Mouse (Mus musculus): ENCODE results near the gene Rpl10a. TPM values are rescaled to one million over a fixed set of nuclear protein-coding genes. Genes with fewer than 3 reads are reported as not detected.
"Not testable (repeated sequence)": the region's sequence is repeated elsewhere in the genome, so short reads cannot be mapped to it uniquely, and the experiment has no call there.

The Rpl10a gene
- polyA plus RNA-seq, 1 experiment = 196 TPM

GRCm38 (mm10) chr17:28316476-28316875 lies 11.8 kb upstream of the Rpl10a start:
- peaks cover 3% of the 10 kb centered on the region; the same call in 1 of the 2 replicates for H3K4me1 ChIP-seq (ENCODE audit: control insufficient read depth, insufficient read depth, insufficient read length, low read length)
- H3K27ac ChIP-seq (replicated peaks; ENCODE audit: low read depth, low read length) = no peak overlapping the region
- H3K4me3 ChIP-seq (ENCODE audit: insufficient read depth, low read depth, low read length) = no peak overlapping the region

GRCm38 (mm10) chr17:28317091-28317490 lies 11.2 kb upstream of the Rpl10a start:
- Histone ChIP-seq H3K4me3 (ENCODE audit: insufficient read depth, low read depth, low read length) (no peak overlapping the region), H3K27ac (replicated peaks; ENCODE audit: low read depth, low read length) (no peak overlapping the region), H3K4me1 (ENCODE audit: control insufficient read depth, insufficient read depth, insufficient read length, low read length) (peaks cover 3% of the 10 kb centered on the region; the same call in 1 of the 2 replicates)

- Histone ChIP-seq H3K4me1 (ENCODE audit: control insufficient read depth, insufficient read depth, insufficient read length, low read length) (peaks cover 3% of the 10 kb centered on the region; the same call in 1 of the 2 replicates), H3K4me3 (ENCODE audit: insufficient read depth, low read depth, low read length) (no peak overlapping the region), H3K27ac (replicated peaks; ENCODE audit: low read depth, low read length) (no peak overlapping the region)
These were observed 10.5 kb upstream of the Rpl10a start for GRCm38 (mm10) chr17:28317725-28318124.

GRCm38 (mm10) chr17:28321700-28322099 lies 6.6 kb upstream of the Rpl10a start:
- no peak overlapping the region for H3K27ac ChIP-seq (replicated peaks; ENCODE audit: low read depth, low read length)
- no peaks in the 10 kb centered on the region for H3K4me1 ChIP-seq (ENCODE audit: control insufficient read depth, insufficient read depth, insufficient read length, low read length)
- no peak overlapping the region for H3K4me3 ChIP-seq (ENCODE audit: insufficient read depth, low read depth, low read length)

- Histone ChIP-seq H3K4me3 (ENCODE audit: insufficient read depth, low read depth, low read length) (no peak overlapping the region), H3K4me1 (ENCODE audit: control insufficient read depth, insufficient read depth, insufficient read length, low read length) (no peaks in the 10 kb centered on the region), H3K27ac (replicated peaks; ENCODE audit: low read depth, low read length) (no peak overlapping the region)
These were observed 4.5 kb upstream of the Rpl10a start for GRCm38 (mm10) chr17:28323786-28324185.

- H3K4me3 ChIP-seq (ENCODE audit: insufficient read depth, low read depth, low read length); H3K4me1 ChIP-seq (ENCODE audit: control insufficient read depth, insufficient read depth, insufficient read length, low read length); H3K27ac ChIP-seq (replicated peaks; ENCODE audit: low read depth, low read length): not testable (repeated sequence)
These were observed 3.9 kb upstream of the Rpl10a start for GRCm38 (mm10) chr17:28324416-28324815.

- Histone ChIP-seq H3K4me3 (ENCODE audit: insufficient read depth, low read depth, low read length) (no peak overlapping the region), H3K4me1 (ENCODE audit: control insufficient read depth, insufficient read depth, insufficient read length, low read length) (no peaks in the 10 kb centered on the region), H3K27ac (replicated peaks; ENCODE audit: low read depth, low read length) (no peak overlapping the region)
These were observed 2.5 kb upstream of the Rpl10a start for GRCm38 (mm10) chr17:28325751-28326150.

- Histone ChIP-seq H3K4me1 (ENCODE audit: control insufficient read depth, insufficient read depth, insufficient read length, low read length) (no peaks in the 10 kb centered on the region), H3K27ac (replicated peaks; ENCODE audit: low read depth, low read length) (no peak overlapping the region), H3K4me3 (ENCODE audit: insufficient read depth, low read depth, low read length) (no peak overlapping the region)
These were observed 1.3 kb upstream of the Rpl10a start for GRCm38 (mm10) chr17:28326951-28327350.

- peak overlapping the region; percentile 49 for H3K27ac ChIP-seq (replicated peaks; ENCODE audit: low read depth, low read length)
- no peaks in the 10 kb centered on the region for H3K4me1 ChIP-seq (ENCODE audit: control insufficient read depth, insufficient read depth, insufficient read length, low read length)
- peak overlapping the region; percentile 51 for H3K4me3 ChIP-seq (ENCODE audit: insufficient read depth, low read depth, low read length)
These were observed 472 bp upstream of the Rpl10a start for GRCm38 (mm10) chr17:28327673-28328325.

- H3K4me3 ChIP-seq (ENCODE audit: insufficient read depth, low read depth, low read length) = peak overlapping the region; percentile 71
- H3K27ac ChIP-seq (replicated peaks; ENCODE audit: low read depth, low read length) = peak overlapping the region; percentile 36
- no peaks in the 10 kb centered on the region for H3K4me1 ChIP-seq (ENCODE audit: control insufficient read depth, insufficient read depth, insufficient read length, low read length)
These were observed 675 bp downstream of the Rpl10a start for GRCm38 (mm10) chr17:28328946-28329345.

- no peaks in the 10 kb centered on the region for H3K4me1 ChIP-seq (ENCODE audit: control insufficient read depth, insufficient read depth, insufficient read length, low read length)
- H3K4me3 ChIP-seq (ENCODE audit: insufficient read depth, low read depth, low read length) = peak overlapping the region; percentile 71
- H3K27ac ChIP-seq (replicated peaks; ENCODE audit: low read depth, low read length) = no peak overlapping the region
These were observed 1.4 kb downstream of the Rpl10a start for GRCm38 (mm10) chr17:28329503-28330231.

- Histone ChIP-seq H3K4me3 (ENCODE audit: insufficient read depth, low read depth, low read length) (peak overlapping the region; percentile 71; the same call in 1 of the 2 replicates), H3K4me1 (ENCODE audit: control insufficient read depth, insufficient read depth, insufficient read length, low read length) (no peaks in the 10 kb centered on the region), H3K27ac (replicated peaks; ENCODE audit: low read depth, low read length) (no peak overlapping the region)
These were observed 1.9 kb downstream of the Rpl10a start for GRCm38 (mm10) chr17:28330232-28330546.

GRCm38 (mm10) chr17:28330590-28330989 lies 2.3 kb downstream of the Rpl10a start:
- H3K27ac ChIP-seq (replicated peaks; ENCODE audit: low read depth, low read length); H3K4me1 ChIP-seq (ENCODE audit: control insufficient read depth, insufficient read depth, insufficient read length, low read length): not testable (repeated sequence)

GRCm38 (mm10) chr17:28331241-28332112 lies 3.2 kb downstream of the Rpl10a start:
- Histone ChIP-seq H3K4me3 (ENCODE audit: insufficient read depth, low read depth, low read length) (no peak overlapping the region), H3K27ac (replicated peaks; ENCODE audit: low read depth, low read length) (no peak overlapping the region), H3K4me1 (ENCODE audit: control insufficient read depth, insufficient read depth, insufficient read length, low read length) (no peaks in the 10 kb centered on the region)

More at GRCm38 (mm10) chr17:28330590-28330989, 2.3 kb downstream of the Rpl10a start:
- not testable (repeated sequence) for H3K4me3 ChIP-seq (ENCODE audit: insufficient read depth, low read depth, low read length)
